ENCODE assay signal across 15 mouse cellular contexts in the genomic region with DNA sequence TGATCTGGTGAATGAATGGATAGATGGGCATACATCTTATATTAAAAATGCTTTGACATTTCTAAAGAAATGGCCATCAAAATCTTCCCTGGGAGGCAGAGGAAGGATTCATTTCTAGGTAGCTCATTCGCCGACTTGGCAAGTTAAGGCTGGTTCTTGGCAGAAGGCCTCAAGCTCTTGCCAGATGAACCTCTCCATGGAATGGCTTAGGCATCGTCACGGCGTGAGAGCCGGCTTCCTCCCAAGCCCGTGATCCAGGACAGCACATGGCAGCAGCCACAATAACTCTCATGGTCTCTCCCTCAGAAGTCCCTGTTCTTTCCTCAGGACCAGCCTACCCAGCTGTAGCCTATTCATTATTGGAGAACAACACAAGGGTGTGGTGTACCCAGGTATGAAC.
DNase-seq lines count a peak whose midpoint lies in the region; ATAC-seq lines count a peak whose summit lies in the region.
"Had no signal": no experiment of that assay in that cellular context is flagged by ENCODE, and none has a peak within 500 bp of the region (broad histone marks: within the 10 kb centered on the region; RNA-seq: fewer than 3 reads in every experiment).

No protein-coding gene starts in this region.

- no peak overlapping the region for H3K4me2 ChIP-seq in midbrain, embryonic 16.5 days (ENCODE audit: low read length)
- H3K4me2 ChIP-seq: liver, embryonic 11.5 days; neural tube, embryonic 13.5 days had no signal

- 96% methylated on average over 7 of the region's 7 CpGs for WGBS in midbrain, embryonic 16.5 days

- no peaks in the 10 kb centered on the region for H3K27me3 ChIP-seq in midbrain, embryonic 16.5 days (ENCODE audit: control insufficient read depth, insufficient read depth, low read depth, low read length)
- H3K27me3 ChIP-seq: CH12.LX; neural tube, embryonic 13.5 days; Patski had no signal

- peak; percentile 1 to 4 for DNase-seq in frontal cortex, postnatal 36 days (ENCODE audit: low spot score in 2 of 2)
- DNase-seq in frontal cortex, postnatal 25 days (ENCODE audit: low spot score in 2 of 2) = no peak
- peak; percentile 18 to 28 for DNase-seq in left cerebral cortex, postnatal 10 days (ENCODE audit: extremely low spot score in 1 of 2, low spot score in 2 of 2)
- DNase-seq in left cerebral cortex, adult 11 months (ENCODE audit: low spot score) = no peak
- peak; percentile 15 for DNase-seq in cerebellum, adult 9-10 months
- DNase-seq in gastrocnemius, postnatal 14 days = peak; percentile 26
- no peak for DNase-seq in ovary, adult 18-20 months (ENCODE audit: low spot score)
- DNase-seq: heart, adult 11 months; lung, postnatal 14 days; midbrain, embryonic 14.5 days had no signal

- H3K4me3 ChIP-seq in midbrain, embryonic 16.5 days (ENCODE audit: low read depth, low read length) = no peak overlapping the region
- H3K4me3 ChIP-seq: neural tube, embryonic 13.5 days had no signal

- no peaks in the 10 kb centered on the region for H3K9me3 ChIP-seq in midbrain, embryonic 16.5 days (replicated peaks; ENCODE audit: control insufficient read depth, low read length, poor library complexity, severe bottlenecking)
- H3K9me3 ChIP-seq: neural tube, embryonic 13.5 days had no signal

- ATAC-seq in midbrain, embryonic 16.5 days = no peak
- ATAC-seq: Patski had no signal

- no peak overlapping the region for H3K27ac ChIP-seq in midbrain, embryonic 16.5 days (ENCODE audit: low read length)
- H3K27ac ChIP-seq: neural tube, embryonic 13.5 days had no signal

- no peak overlapping the region for H3K9ac ChIP-seq in midbrain, embryonic 16.5 days (ENCODE audit: low read depth, low read length)
- H3K9ac ChIP-seq: neural tube, embryonic 13.5 days had no signal

- intact Hi-C loops in left cerebral cortex, postnatal 10 days (cut with DNase I) = no loop called here
- intact Hi-C loops in gastrocnemius, postnatal 14 days (cut with DNase I; ENCODE audit: low total_unique reads) = no loop called here

- H3K36me3 ChIP-seq in midbrain, embryonic 16.5 days (ENCODE audit: control insufficient read depth, insufficient read depth, low read length) = no peaks in the 10 kb centered on the region
- H3K36me3 ChIP-seq: neural tube, embryonic 13.5 days had no signal

- no peaks in the 10 kb centered on the region for H3K4me1 ChIP-seq in midbrain, embryonic 16.5 days (ENCODE audit: control insufficient read depth, insufficient read depth, low read length)
- H3K4me1 ChIP-seq: neural tube, embryonic 13.5 days had no signal

Comparison
In these comparisons a context has a peak if more than half of its experiments do, and no peak if none do; other contexts are left out.
1. DNase-seq: peak in frontal cortex, postnatal 36 days (2 of 2), left cerebral cortex, postnatal 10 days (2 of 2), cerebellum, adult 9-10 months (single experiment) and gastrocnemius, postnatal 14 days (single experiment); none in frontal cortex, postnatal 25 days (0 of 2), left cerebral cortex, adult 11 months (single experiment) and ovary, adult 18-20 months (single experiment).